Mouse (Mus musculus) urinary bladder, adult 18-20 months (tissue): ENCODE measurements around the gene Ripply3.

Experiments used
- DNase-seq, 2 experiments: peaks; one replicate each; pipeline ENCODE4 v3.0.0; 2022; ENCODE audit warnings: low spot score in 2 of 2, mixed read lengths in 2 of 2

The Ripply3 gene

DNA sequence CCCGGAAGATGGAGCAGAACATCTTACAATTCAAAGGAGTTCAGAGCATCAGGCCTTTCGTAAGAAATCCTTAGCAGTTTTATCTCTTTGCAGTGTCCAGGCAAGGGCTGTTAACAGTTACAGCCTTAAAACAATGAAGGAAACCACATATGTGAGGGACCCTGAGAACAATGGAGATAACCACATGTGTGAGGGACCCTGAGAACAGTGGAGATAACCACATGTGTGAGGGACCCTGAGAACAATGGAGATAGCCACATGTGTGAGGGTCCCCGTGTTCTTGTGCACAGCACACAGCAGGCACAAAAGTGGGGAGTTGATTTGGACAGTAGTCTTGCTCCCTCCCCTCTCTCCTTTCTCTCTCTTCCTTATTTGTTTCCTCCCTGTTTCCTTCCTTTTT lies 29.9 kb downstream of the Ripply3 start:
- no peak for DNase-seq

DNA sequence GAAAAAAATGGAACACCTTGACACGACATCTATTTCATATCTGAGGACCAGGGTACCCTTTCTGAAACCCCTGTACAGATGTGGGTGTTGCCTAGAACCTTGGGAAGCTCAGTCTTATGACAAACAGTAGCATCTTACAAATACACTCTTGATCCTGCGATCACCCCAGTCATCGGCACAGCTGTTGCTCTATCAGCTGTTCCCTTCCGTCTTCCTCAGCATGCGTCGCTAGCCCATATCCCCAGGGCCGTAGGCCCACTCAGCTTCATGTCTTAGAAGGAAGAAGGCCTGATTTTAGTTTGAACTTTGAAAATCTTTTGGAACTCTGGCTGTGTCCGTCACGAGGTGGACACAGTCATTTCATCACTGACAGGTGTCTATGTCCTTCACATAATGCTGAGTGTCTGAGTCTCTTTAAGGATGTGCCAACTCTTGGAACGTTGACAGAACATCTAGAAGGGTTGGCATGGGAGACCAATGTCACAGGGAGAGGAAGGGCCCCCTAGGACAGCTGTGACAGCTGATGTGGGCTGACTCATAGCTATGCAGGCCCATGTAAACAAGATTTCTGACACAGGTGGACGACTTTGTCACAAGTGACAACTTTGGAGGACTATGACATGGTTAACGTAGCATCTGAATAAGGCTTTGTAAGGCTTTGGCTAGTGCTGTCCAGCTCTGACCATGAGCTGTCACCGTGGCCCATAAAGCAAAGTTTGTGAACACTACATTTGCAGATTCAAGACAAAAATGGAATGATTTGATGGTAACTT lies 32.5 kb downstream of the Ripply3 start:
- DNase-seq: no peak

DNA sequence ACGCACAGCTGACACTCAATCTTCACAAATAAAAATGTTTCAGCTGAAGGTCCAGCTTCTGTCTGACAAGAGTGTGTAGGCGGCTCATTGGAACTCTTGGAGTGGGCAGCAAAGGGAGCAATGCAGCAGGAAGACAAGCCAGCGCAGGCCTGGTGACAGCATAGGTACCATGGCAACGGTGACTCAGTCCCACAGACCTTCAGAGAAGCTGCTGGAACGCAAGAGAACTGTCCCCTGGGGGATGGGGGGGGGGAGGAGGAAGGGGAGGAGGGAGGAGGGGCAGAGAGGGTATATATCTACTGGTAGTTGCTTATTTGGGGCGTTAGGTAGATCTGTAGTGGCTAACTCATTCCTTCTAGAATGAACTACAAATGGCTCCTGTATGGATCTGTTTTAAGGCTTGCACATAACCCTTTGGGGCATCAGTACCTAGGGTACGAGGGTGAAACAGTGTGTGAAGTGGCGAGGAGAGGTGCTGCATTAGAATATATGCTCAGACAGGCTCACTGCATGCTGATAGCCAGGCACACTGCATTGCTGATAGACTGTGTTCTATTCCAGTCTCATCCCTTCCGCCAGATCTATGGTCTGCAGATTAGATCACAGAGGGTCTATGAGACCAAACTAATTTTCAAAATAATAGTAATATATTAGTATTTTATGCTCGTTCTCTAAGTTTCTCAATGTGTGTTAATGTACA lies 34.1 kb downstream of the Ripply3 start:
- peak; percentile 44 to 54 for DNase-seq

DNA sequence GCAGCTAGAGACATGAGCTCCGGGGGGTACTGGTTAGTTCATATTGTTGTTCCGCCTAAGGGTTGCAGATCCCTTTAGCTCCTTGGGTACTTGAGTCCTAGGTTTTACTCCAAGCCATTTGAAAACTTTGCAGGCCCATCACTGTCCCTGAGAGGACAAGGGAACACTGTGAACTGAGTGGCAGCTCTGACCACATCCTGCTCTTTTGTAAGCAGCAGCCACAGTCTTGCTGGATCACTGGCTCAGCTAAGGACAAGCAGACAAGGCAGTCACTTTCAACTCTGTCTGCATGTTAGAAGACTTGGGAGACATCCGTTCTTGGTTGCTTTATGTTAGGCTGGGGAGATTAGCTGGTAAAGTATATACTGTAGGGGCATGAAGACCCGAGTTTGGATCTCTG lies 35.6 kb downstream of the Ripply3 start:
- no peak for DNase-seq

DNA sequence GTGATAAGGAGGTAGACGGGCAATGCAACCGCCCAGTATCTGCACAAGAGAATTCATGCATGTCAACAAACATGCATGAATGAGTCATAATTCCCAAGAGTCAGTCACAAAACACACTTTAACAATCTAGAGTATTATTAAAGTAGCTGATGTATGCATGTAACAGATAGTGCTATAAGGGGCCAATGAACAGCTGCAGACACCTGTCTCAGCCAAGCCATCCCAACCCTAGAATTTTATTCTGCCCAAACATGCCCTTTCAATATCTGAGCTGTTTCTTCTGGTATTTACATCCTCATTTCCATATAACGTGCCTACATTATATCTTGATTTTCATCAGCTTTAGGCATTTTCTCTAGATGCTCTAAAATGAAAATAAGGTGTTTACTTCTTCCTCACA lies 37.2 kb downstream of the Ripply3 start:
- no peak for DNase-seq

DNA sequence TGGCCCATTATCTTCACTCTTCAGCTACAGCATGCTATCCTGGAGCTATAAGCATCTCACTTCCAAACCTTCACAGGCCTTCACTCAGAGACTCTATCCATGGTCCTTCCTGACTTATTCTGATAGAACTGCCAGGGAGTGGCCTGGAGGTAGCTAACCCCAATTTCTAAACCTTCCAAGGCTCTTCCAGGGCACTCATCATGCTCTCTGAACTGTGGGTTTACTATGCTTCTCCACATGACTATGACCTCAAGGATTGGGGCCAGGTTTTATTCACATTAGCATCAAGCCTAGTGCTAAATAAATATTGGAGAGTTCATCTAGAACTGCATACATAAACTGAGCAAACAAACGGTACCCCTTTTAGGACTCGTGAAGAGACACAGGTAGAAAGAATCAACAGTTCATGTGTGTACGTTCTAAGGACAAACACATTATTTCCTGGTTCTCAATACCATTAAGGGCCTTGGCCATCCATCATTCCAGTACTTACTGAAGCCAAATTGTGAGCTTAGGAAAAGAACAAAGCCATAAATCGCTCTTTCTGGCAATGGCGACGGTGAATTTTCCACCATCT lies 41.5 kb downstream of the Ripply3 start:
- DNase-seq: no peak

DNA sequence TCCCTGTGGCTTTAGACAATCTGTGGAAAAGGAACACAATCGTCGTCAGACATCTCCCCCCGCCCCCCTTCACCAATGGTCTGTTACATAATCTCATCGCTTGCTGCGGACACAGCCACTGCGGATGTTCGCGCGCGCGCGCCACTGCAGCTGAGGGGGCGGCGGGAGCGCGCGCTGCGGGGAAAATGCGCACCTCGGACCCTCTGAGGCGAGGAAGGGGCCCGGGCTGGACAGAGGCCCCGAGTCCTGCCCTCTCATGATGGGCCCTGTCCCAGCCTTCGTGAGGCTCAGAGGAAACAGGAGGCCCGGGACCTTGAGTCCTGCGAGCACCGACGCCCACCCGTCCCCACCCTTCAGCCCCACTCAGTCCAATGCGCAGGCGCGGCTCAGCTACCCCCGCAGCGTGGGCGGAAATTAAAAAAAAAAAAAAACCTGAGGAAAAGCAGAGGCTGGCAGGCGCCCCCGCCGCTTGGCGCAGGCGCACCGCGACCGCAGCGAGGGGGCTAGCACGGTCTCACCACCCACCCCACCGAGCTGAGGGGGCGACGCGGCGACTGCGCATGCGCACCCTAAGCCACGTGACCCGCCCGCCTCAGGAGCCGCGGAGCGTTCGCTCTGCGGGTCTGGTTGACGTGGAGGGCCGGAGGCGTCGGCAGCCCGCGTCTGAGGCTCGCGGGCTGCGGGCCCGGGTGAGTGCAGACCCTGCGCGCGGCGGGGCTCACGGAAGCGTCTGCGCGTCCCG lies 42.1 kb downstream of the Ripply3 start, which contains the start of gene Ttc3:
Gene Ttc3, plus strand, starts transcription at position 446 of the 742 bp plus-strand sequence.
- DNase-seq: peak; percentile 82 to 84

DNA sequence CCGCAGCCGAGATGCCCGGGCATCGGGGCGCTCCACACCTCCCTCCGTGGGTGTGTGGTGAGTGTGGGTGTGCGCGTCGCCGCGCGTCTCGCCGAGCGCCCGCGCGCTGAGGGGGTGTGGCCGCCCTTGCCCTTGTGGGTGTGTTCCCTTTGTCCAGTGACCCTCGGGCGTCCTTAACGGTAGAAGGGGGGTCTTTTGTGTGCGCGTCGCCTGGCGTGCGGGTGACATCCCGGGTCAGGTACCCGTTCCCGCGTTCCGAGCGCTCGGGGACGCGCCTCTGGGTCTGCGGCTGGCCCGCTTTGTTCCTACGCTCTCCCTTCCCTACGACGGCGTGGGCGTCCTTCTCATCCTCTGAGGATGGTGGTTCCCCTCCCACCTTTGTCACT lies 42.7 kb downstream of the Ripply3 start:
- DNase-seq: peak; percentile 63 to 79

DNA sequence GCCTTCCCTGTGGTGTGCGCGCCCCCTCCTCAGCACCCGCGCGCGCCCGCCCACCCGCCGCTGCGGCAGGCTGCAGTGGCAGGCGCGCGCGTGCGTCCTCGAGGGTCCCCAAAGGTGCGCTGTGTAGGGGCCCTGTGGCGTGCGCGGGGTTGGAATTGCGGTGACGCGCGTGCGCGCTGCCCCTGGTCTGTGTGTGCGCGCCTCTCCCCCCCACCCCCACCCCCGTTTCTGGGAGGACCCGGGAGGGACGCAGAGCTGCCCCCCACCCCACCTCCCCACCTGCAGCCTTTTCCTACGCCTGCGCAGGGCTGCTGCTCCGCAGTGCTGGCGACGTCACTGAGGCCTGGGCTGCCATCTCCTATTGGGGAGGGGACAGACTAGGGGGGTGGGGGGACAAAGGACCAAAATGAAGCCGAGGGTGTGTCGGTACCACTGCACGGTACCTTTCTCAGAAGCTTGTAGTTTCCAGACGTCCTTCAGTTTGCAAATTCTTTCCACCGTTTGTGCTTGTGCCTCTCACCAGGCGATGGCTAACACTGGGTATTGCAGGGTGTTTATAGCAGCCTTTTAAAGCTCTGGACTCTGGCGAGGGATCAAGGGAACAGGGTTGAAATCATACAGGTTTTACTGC lies 43.2 kb downstream of the Ripply3 start, which contains the start of gene Pigp:
Gene Pigp, minus strand, starts transcription at position 542 of the 631 bp plus-strand sequence.
- DNase-seq: peak; percentile 33 to 42

DNA sequence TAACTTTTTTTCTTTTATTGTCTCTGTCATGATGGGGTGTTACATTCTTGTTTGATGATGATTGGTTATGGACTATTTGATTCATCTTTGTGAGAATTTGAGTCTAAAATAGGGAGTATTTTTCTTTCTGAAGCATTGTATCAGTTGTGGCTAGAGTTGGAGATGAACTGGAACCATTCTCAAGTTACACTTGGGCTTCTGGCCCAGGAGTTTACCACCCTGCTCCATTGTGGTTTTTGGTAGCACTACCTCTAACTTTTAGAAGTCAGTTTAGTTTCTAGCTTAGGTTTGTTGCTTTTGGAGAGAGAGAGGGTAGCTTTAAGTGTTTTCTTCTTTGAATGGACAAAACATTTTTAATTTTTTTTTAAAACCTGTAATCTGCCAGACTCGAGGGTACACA lies 51.2 kb downstream of the Ripply3 start:
- no peak for DNase-seq

DNA sequence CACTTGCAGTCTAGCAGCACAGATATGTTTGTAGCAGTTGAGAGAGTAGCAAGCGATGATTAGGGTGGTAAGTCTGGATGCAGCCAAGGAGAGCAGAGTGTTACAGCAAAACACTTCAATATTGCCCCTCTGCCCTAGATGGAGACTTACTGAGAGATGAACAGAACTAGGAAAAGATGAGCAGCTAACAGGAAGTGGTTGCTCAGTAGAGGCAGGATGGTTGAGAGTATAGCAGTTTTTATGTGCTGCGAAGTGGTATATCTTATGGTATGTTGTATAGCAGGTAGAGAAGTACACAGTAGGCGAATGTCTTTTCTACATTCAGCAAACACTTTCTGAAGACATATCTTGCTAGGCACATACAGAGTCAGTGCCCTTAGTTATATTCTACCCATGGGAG lies 55.1 kb downstream of the Ripply3 start:
- no peak for DNase-seq
